Mouse (Mus musculus) limb, embryonic 12.5 days (tissue): ENCODE measurements at regions not wholly inside any gene's neighbourhood (a gene's known extent, or its start where the extent isn't known, plus 50 kb on each side); places are given as distances from the start of the nearest gene placed in this dataset.

Experiments used
- ATAC-seq: fragments of 200-750 bp; cut with Nextera tagmentation; 2 replicates; pipeline ENCODE4 v1.8.0; 2017; ENCODE audit warnings: low read depth, moderate TSS enrichment; ENCODE audit not compliant: insufficient number of reproducible peaks, insufficient read depth, low FRiP score, low TSS enrichment
- H3K27ac ChIP-seq: fragments of 300-500 bp; sonication (generic); 2 replicates; pipeline ENCODE4 v1.5.1; 2016; ENCODE audit warnings: mild to moderate bottlenecking, moderate library complexity
- H3K27me3 ChIP-seq: fragments of 300-500 bp; sonication (generic); 2 replicates; pipeline ENCODE4 v1.6.1; 2016; ENCODE audit warnings: mild to moderate bottlenecking, moderate library complexity
- H3K36me3 ChIP-seq: fragments of 300-500 bp; sonication (generic); 2 replicates; pipeline ENCODE4 v1.6.1; 2016; ENCODE audit warnings: mild to moderate bottlenecking, moderate library complexity
- H3K4me1 ChIP-seq: fragments of 300-500 bp; sonication (generic); replicated peaks from 2 replicates; pipeline ENCODE4 v1.6.1; 2016
- H3K4me2 ChIP-seq: fragments of 300-500 bp; sonication (generic); 2 replicates; pipeline ENCODE4 v1.6.1; 2016; ENCODE audit warnings: mild to moderate bottlenecking, moderate library complexity
- H3K4me3 ChIP-seq: fragments of 300-500 bp; sonication (generic); replicated peaks from 2 replicates; pipeline ENCODE4 v1.5.1; 2016; ENCODE audit warnings: mild to moderate bottlenecking
- H3K9ac ChIP-seq: fragments of 300-500 bp; sonication (generic); replicated peaks from 2 replicates; pipeline ENCODE4 v1.6.1; 2016; ENCODE audit warnings: mild to moderate bottlenecking, moderate library complexity
- H3K9me3 ChIP-seq: fragments of 300-500 bp; sonication (generic); 2 replicates; pipeline ENCODE4 v1.6.1; 2016; ENCODE audit warnings: mild to moderate bottlenecking, moderate library complexity
- WGBS: fragments of 180-500 bp; shearing (Covaris S2); methylation state at CpG from one replicate; pipeline ENCODE4 v1.1.7; 2016; 5-methylcytosine and 5-hydroxymethylcytosine counted together

DNA sequence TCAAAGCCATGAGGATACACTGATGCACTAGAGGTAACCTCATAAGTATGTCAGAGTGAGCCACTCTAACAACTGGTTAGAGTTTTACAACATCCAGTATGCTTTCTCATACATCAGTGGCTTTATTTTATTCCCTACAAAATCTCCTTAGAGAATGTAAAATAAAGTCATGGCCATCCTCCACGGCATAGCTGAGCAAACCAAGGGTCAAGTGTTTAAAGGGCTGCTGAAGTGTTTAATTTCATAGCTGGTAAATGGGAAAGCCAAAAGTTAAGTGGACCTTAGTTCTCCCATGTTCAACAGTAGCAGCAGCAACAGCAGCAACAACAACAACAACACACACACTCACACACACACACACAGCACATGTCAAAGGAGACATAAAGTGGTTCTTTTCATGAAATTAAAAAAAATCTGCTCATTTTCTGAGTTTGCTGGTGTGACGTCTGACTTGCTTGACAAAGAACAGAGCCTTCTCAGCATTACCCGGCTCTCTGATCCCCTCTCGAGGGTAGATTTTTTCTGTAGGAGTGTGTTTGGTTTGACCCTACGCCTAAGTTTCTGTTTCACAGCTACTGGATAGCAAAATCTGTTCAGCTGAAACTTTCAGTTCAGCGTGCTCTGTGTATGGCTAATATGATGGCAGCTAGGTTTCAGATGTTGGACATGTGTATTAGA lies 693.3 kb downstream of the Ttll7 start:
- WGBS: 35% methylated on average over 6 of the region's 6 CpGs
- Histone ChIP-seq H3K9me3 (no peaks in the 10 kb centered on the region), H3K27me3 (no peaks in the 10 kb centered on the region), H3K36me3 (no peaks in the 10 kb centered on the region), H3K4me2 (no peak overlapping the region), H3K4me3 (no peak overlapping the region), H3K27ac (no peak overlapping the region), H3K4me1 (no peaks in the 10 kb centered on the region), H3K9ac (no peak overlapping the region)
- ATAC-seq: no peak

DNA sequence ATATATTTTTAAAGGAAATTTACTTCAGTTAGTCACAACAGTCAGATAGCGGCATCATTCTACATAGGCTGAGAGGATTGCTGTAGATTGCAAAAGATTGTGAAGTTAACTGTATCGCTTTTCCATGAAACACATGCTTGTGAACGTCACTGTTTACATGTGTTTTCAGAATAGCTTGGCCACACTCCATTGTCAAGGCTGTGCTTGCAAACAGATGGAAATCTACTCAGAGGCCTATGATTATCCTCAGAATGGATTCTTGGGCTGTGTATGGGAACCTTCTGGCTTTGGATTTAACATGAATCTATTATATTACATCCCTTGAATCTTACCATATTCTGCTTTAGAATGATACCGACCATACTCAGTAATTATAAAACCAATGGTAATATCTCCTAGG lies 690.1 kb downstream of the Ttll7 start:
- ATAC-seq: no peak
- H3K27me3 ChIP-seq: no peaks in the 10 kb centered on the region
- no peaks in the 10 kb centered on the region for H3K4me1 ChIP-seq
- H3K27ac ChIP-seq: no peak overlapping the region
- WGBS: 86% methylated on average over 4 of the region's 4 CpGs
- no peak overlapping the region for H3K9ac ChIP-seq
- H3K9me3 ChIP-seq: no peaks in the 10 kb centered on the region
- H3K36me3 ChIP-seq: no peaks in the 10 kb centered on the region
- no peak overlapping the region for H3K4me2 ChIP-seq
- H3K4me3 ChIP-seq: no peak overlapping the region

DNA sequence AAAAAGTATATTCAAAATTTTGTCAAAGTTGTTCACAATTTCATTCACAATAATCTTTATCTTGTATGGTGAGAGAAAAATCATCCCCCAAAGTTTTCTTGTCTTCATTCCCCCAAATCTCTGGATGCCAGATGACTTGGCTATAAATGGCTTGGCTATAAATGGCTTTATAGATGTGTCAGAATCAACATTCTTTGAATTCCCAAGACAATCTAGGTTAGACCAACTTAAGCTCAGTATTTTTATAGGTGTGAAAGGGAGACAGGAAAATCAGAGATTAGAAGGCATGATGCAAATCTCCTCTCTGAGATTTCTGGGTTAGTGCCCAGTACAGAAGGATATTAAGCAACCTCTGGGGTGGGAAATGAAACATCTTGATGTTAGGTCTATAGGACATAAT lies 685.4 kb downstream of the Ttll7 start:
- no peaks in the 10 kb centered on the region for H3K27me3 ChIP-seq
- H3K4me3 ChIP-seq: no peak overlapping the region
- no peak overlapping the region for H3K27ac ChIP-seq
- no peak for ATAC-seq
- H3K4me2 ChIP-seq: no peak overlapping the region
- H3K36me3 ChIP-seq: no peaks in the 10 kb centered on the region
- H3K9me3 ChIP-seq: no peaks in the 10 kb centered on the region
- no peaks in the 10 kb centered on the region for H3K4me1 ChIP-seq
- no peak overlapping the region for H3K9ac ChIP-seq

DNA sequence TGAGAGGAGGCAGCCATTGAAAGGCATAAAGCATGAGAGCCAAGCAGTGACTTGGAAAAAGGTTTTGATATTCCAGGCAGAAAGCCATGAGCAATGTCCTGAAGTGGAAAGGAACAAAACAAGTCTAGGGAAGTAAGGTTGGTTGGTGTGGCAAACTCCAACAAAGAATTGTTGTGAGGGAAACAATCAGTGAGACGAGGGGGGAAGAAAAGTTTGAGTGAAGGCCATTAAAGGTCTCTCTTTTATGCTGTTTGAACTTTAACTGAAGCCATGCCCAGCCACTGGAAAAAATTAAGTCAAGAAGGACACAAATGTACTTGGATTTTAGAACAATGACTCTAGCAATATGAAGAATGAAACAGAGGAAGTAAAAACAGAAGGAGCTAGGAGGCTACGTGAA lies 680.0 kb downstream of the Ttll7 start:
- no peak overlapping the region for H3K4me2 ChIP-seq
- no peak overlapping the region for H3K9ac ChIP-seq
- 59% methylated on average over 2 of the region's 2 CpGs for WGBS
- no peak overlapping the region for H3K27ac ChIP-seq
- H3K4me1 ChIP-seq: no peaks in the 10 kb centered on the region
- no peak for ATAC-seq
- no peaks in the 10 kb centered on the region for H3K9me3 ChIP-seq
- H3K4me3 ChIP-seq: no peak overlapping the region
- no peaks in the 10 kb centered on the region for H3K36me3 ChIP-seq
- H3K27me3 ChIP-seq: no peaks in the 10 kb centered on the region

DNA sequence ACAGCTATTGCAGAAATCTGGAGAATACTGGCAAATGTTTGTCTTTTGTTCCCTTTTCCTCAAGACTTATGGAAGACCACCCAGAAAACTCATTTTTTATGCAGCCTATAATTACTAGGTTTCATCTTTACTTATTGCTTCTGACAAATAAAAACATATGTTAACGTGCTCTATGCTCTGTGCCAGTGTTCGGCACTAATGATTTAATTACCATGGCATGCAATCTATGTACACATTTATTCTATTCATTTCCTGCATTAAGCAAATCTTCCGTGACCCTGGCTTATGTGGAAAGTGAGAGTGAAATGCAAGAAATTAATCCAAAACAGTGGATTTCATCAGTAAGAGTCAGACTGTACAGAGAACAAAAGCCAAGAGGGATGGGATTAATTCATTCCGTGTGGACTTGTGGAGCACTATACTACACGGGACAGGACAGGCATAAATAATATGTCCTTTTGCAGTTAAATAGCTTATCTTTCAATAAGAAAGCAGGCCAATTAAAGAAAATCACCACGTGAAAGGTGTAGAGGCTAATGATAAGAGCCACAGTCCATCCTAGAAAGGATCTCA lies 679.5 kb downstream of the Ttll7 start:
- Histone ChIP-seq H3K9me3 (no peaks in the 10 kb centered on the region), H3K27me3 (no peaks in the 10 kb centered on the region), H3K27ac (no peak overlapping the region), H3K4me1 (no peaks in the 10 kb centered on the region), H3K4me2 (no peak overlapping the region), H3K4me3 (no peak overlapping the region), H3K36me3 (no peaks in the 10 kb centered on the region), H3K9ac (no peak overlapping the region)
- WGBS: 59% methylated on average over 6 of the region's 6 CpGs
- no peak for ATAC-seq
